Mouse (Mus musculus): ENCODE results near the gene Gdf1.

The Gdf1 gene

GRCm38 (mm10) chr8:70330741-70331364 is 1.2 kb downstream of the Gdf1 start:
- no peak for DNase-seq

GRCm38 (mm10) chr8:70331526-70331925 is 1.9 kb downstream of the Gdf1 start:
- no peak for DNase-seq

GRCm38 (mm10) chr8:70332070-70332877 is 2.7 kb downstream of the Gdf1 start:
- no peak for DNase-seq

GRCm38 (mm10) chr8:70332878-70333202 is 3.2 kb downstream of the Gdf1 start:
- no peak for DNase-seq

- no peak for DNase-seq
These were observed 9.3 kb downstream of the Gdf1 start for GRCm38 (mm10) chr8:70338931-70339330.

- DNase-seq: no peak
These were observed 11.0 kb downstream of the Gdf1 start for GRCm38 (mm10) chr8:70340659-70341058.

- no peak for DNase-seq
These were observed 12.4 kb downstream of the Gdf1 start for GRCm38 (mm10) chr8:70342007-70342406.

- DNase-seq: no peak
These were observed 13.5 kb downstream of the Gdf1 start for GRCm38 (mm10) chr8:70343076-70343475.

GRCm38 (mm10) chr8:70343696-70344095 is 14.1 kb downstream of the Gdf1 start:
- DNase-seq: no peak

GRCm38 (mm10) chr8:70344279-70344678 is 14.7 kb downstream of the Gdf1 start:
- DNase-seq: no peak

- DNase-seq: no peak
These were observed 17.8 kb downstream of the Gdf1 start for GRCm38 (mm10) chr8:70347443-70347842.

GRCm38 (mm10) chr8:70347860-70348420 is 18.3 kb downstream of the Gdf1 start:
- peak; percentile 75 for DNase-seq

GRCm38 (mm10) chr8:70351035-70351999 is 21.7 kb downstream of the Gdf1 start:
- no peak for DNase-seq

GRCm38 (mm10) chr8:70352000-70352384 is 22.4 kb downstream of the Gdf1 start:
- no peak for DNase-seq

- DNase-seq: peak; percentile 41
These were observed 23.1 kb downstream of the Gdf1 start for GRCm38 (mm10) chr8:70352657-70353151.

- DNase-seq: peak; percentile 99
These were observed 23.7 kb downstream of the Gdf1 start, which contains the start of gene Upf1 for GRCm38 (mm10) chr8:70353194-70353817. Upf1 (minus strand) TSS chr8:70353278.

GRCm38 (mm10) chr8:70354004-70354403 is 24.4 kb downstream of the Gdf1 start:
- no peak for DNase-seq

GRCm38 (mm10) chr8:70356111-70356510 is 26.5 kb downstream of the Gdf1 start:
- no peak for DNase-seq

- peak; percentile 49 for DNase-seq
These were observed 29.8 kb downstream of the Gdf1 start for GRCm38 (mm10) chr8:70359411-70359810.

- no peak for DNase-seq
These were observed 31.2 kb downstream of the Gdf1 start for GRCm38 (mm10) chr8:70360769-70361168.

GRCm38 (mm10) chr8:70361484-70362032 is 31.9 kb downstream of the Gdf1 start:
- no peak for DNase-seq

GRCm38 (mm10) chr8:70364066-70364465 is 34.4 kb downstream of the Gdf1 start:
- DNase-seq: peak; percentile 81
